Mouse (Mus musculus) T-helper 1 cell (primary cell): ENCODE measurements at regions not wholly inside any gene's neighbourhood (a gene's known extent, or its start where the extent isn't known, plus 50 kb on each side); places are given as distances from the start of the nearest gene placed in this dataset.

ENCODE experiments used
- in situ Hi-C: fragments of 300-600 bp; cut with MboI, MseI; formaldehyde crosslinking; loops from one replicate; pipeline ENCODE4 v1.15.1; 2025; ENCODE audit warnings: high pct_unique_total_duplicates

- in situ Hi-C loops, result no loop called here
Observed at GRCm38 (mm10) chr1:114456406-114456805, 1228.2 kb upstream of the Cntnap5a start.

- in situ Hi-C loops, result no loop called here
Observed at GRCm38 (mm10) chr1:114496455-114496854, 1188.1 kb upstream of the Cntnap5a start.

- in situ Hi-C loops, result no loop called here
Observed at GRCm38 (mm10) chr1:114515709-114516108, 1168.8 kb upstream of the Cntnap5a start.

GRCm38 (mm10) chr1:114519860-114520259 lies 1164.7 kb upstream of the Cntnap5a start:
- in situ Hi-C loops, result no loop called here

- in situ Hi-C loops, result no loop called here
Observed at GRCm38 (mm10) chr1:114528545-114528944, 1156.0 kb upstream of the Cntnap5a start.

- in situ Hi-C loops, result no loop called here
Observed at GRCm38 (mm10) chr1:114533881-114534280, 1150.7 kb upstream of the Cntnap5a start.

- in situ Hi-C loops, result loop anchor here (10.0 kb wide), 1 partner anchor 688 kb away; no protein-coding TSS in a partner anchor
Observed at GRCm38 (mm10) chr1:114546997-114547396, 1137.6 kb upstream of the Cntnap5a start.

GRCm38 (mm10) chr1:114552719-114553118 lies 1131.8 kb upstream of the Cntnap5a start:
- in situ Hi-C loops, result no loop called here

- in situ Hi-C loops, result no loop called here
Observed at GRCm38 (mm10) chr1:114554453-114554852, 1130.1 kb upstream of the Cntnap5a start.
